Mouse (Mus musculus) neutrophil, adult 83 days (primary cell): ENCODE data around the gene Hist1h3f. TPM values are rescaled to one million over a fixed set of nuclear protein-coding genes. Genes with fewer than 3 reads are reported as not detected.

Source experiments
- total RNA-seq, 2 experiments: library from RNA; stranded (reverse); gene quantifications; one replicate each; pipeline ENCODE4 v1.2.4; 2023

Gene Hist1h3f
- 100 to 1,000 TPM; 484 to 531 TPM for total RNA-seq

DNA sequence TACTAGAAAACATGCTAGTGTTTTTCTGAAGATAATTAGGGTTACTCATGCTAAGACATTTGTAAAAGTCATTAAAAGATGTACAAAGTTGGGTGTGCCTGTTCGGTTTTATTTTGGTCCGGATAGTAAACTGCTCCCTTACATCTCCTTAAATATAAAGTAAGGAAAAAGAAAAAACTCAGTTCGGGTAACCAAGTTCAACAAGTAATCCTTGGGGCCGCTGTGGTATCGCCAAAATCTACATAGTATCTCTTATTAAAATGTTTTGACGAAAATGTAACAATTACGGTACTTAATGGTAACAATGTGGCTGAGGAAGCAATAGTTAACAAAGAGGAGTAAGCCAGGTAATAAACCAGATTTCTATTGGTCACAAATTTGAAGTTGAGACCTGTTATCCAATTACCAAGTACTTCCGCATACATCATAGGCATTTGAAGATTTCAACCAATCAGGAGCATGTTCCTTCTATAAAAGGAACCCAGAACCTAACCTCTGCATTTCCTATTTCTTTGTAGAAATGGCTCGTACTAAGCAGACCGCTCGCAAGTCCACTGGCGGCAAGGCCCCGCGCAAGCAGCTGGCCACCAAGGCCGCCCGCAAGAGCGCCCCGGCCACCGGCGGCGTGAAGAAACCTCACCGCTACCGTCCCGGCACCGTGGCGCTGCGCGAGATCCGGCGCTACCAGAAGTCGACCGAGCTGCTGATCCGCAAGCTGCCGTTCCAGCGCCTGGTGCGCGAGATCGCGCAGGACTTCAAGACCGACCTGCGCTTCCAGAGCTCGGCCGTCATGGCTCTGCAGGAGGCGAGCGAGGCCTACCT is at the start of gene Hist1h3f:
TSS of gene Hist1h3f (plus strand) at position 88 of the 822 bp plus-strand sequence.

GRCm38 (mm10) chr13:23530901-23531875 is 12.7 kb upstream of the Hist1h3f start, which contains the start of gene Hist1h4h:
Hist1h4h (plus strand) TSS chr13:23531050.

DNA sequence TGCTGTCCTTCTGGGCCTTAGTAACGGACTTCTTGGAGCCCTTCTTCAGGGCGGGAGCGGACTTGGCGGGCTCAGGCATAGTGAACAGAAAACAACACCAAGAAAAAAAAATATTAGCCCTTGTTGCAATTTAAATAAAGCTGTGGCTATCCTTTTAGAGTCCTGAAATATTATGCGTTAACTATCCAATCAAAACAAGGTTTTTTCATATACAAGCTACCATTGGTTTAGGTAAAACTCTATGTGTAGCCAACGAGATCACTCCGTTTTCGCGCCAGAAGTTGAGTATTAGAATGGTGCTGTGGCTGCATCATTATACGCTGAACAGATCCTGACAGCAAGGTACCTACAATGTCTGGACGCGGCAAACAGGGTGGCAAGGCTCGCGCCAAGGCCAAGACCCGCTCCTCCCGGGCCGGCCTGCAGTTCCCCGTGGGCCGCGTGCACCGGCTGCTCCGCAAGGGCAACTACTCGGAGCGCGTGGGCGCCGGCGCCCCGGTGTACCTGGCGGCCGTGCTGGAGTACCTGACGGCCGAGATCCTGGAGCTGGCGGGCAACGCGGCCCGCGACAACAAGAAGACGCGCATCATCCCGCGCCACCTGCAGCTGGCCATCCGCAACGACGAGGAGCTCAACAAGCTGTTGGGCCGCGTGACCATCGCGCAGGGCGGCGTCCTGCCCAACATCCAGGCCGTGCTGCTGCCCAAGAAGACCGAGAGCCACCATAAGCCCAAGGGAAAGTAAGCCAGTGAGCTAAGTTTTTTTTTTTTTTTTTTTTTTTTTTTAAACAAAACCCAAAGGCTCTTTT is 10.1 kb upstream of the Hist1h3f start, which contains the start of gene Hist1h2af:
TSS of gene Hist1h2af (plus strand) at position 347 of the 808 bp plus-strand sequence.

DNA sequence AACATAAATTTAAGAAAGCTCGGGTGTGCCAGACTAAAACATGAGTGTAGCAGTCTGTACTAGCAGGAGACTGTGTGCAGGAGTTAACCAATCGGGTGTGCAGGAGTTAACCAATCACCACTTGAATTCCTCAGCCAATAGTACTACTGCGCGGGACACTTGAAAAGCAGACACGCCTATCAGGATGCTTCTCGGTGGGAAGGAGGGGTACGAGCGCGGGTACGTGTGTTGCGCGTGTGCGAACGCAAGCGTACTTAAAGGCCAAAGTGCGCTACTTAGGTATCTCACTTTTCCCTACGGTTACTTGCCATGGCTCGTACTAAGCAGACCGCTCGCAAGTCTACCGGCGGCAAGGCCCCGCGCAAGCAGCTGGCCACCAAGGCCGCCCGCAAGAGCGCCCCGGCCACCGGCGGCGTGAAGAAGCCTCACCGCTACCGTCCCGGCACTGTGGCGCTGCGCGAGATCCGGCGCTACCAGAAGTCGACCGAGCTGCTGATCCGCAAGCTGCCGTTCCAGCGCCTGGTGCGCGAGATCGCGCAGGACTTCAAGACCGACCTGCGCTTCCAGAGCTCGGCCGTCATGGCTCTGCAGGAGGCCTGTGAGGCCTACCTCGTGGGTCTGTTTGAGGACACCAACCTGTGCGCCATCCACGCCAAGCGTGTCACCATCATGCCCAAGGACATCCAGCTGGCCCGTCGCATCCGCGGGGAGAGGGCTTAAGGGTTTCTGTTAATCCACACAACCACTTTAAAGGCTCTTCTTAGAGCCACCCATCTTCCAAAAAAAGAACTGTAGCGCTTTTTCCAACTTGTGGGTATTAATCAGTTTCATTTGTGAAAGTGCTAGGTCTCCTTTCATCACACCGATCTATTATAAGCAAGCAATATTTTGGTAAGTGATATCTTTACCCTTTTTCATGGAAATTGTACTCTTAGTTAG is 8.4 kb upstream of the Hist1h3f start, which contains the start of gene Hist1h3g:
TSS of gene Hist1h3g (plus strand) at position 286 of the 939 bp plus-strand sequence.

DNA sequence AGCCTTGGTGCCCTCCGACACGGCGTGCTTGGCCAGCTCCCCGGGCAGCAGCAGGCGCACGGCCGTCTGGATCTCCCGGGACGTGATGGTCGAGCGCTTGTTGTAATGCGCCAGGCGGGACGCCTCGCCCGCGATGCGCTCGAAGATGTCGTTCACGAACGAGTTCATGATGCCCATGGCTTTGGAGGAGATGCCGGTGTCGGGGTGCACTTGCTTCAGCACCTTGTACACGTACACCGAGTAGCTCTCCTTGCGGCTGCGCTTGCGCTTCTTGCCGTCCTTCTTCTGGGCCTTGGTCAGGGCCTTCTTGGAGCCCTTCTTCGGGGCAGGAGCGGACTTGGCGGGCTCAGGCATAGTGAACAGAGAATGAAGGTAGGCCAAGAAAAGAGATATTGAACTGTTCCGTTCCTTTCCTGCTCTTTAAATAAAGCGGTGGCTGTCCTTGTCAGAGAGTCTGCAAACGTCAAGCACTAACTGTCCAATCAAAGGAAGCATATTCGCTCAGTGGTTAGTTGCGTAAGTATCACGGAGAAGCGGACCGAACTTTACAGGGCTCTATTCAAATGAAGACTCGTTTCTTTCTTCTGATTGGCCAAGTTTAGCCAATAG is 749 bp upstream of the Hist1h3f start, which contains the start of gene Hist1h2bh:
TSS of gene Hist1h2bh (minus strand) at position 394 of the 609 bp plus-strand sequence.

GRCm38 (mm10) chr13:23551146-23551834 is 7.4 kb downstream of the Hist1h3f start, which contains the start of gene Hist1h4f:
Hist1h4f (minus strand) TSS chr13:23551648.

GRCm38 (mm10) chr13:23552962-23553361 is 9.1 kb downstream of the Hist1h3f start, which contains the start of gene Hist1h1d:
Hist1h1d (plus strand) TSS chr13:23553262.

DNA sequence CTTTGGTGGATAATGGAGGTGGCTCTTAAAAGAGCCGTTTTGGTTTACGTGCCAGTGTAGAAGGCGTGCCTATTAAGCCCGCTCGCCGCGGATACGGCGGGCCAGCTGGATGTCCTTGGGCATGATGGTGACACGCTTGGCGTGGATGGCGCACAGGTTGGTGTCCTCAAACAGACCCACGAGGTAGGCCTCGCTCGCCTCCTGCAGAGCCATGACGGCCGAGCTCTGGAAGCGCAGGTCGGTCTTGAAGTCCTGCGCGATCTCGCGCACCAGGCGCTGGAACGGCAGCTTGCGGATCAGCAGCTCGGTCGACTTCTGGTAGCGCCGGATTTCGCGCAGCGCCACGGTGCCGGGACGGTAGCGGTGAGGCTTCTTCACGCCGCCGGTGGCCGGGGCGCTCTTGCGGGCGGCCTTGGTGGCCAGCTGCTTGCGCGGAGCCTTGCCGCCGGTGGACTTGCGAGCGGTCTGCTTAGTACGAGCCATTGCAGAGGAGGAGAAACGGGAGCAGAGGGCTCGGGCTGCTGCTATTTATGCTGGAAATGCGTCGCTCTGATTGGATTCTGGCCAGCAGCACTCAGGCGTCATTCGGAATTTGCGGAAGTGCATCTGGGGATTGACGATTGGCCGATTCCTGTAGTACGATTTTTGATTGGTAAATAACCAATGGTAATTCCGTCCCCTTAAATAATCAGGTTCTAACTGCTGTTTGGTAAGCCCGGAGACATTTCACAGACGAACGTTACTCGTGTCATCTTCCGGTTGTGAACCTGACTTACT is 18.2 kb downstream of the Hist1h3f start, which contains the start of gene Hist1h3e:
TSS of gene Hist1h3e (minus strand) at position 487 of the 777 bp plus-strand sequence.

GRCm38 (mm10) chr13:23571022-23571503 is 27.2 kb downstream of the Hist1h3f start, which contains the start of the genes Hist1h2ae and Hist1h2bg:
Hist1h2ae (minus strand) TSS chr13:23571220.
Hist1h2bg (plus strand) TSS chr13:23571396.

GRCm38 (mm10) chr13:23573898-23574524 is 30.2 kb downstream of the Hist1h3f start, which contains the start of the genes Hist1h2bf and Hist1h2ad:
Hist1h2bf (minus strand) TSS chr13:23574196.
Hist1h2ad (plus strand) TSS chr13:23574381.

GRCm38 (mm10) chr13:23575271-23575851 is 31.5 kb downstream of the Hist1h3f start, which contains the start of gene Hist1h3d:
Hist1h3d (plus strand) TSS chr13:23575763.

DNA sequence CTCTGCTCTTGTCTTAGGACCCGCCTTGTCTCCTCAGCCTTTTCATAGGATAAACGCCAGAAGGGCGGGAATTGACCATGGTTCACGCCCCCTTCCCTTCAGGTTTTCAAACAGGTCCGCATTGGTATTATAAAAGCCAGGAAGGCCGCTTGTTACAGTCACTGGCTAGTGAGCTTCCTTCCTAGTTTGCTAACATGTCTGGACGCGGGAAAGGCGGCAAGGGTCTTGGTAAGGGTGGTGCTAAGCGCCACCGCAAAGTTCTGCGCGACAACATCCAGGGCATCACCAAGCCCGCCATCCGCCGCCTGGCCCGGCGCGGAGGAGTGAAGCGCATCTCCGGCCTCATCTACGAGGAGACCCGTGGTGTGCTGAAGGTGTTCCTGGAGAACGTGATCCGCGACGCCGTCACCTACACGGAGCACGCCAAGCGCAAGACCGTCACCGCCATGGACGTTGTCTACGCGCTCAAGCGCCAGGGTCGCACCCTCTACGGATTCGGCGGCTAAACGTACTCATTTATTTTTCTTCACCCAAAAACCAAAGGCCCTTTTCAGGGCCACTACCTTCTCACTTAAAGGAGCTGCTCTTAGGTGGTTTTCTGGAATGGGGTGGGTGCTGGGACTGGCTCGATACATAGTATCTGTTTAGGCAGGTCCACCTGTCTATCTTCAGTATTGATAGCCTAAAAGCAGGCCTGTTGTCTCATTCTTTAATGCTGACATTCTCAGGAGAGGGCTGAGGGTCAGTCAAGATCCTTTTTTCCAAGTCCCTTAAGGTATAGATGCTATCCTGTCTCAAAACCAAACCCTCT is 37.8 kb downstream of the Hist1h3f start, which contains the start of gene Hist1h4d:
TSS of gene Hist1h4d (plus strand) at position 191 of the 811 bp plus-strand sequence.

